8 mouse cellular contexts compared by ENCODE assay signal in genomic region chr19:45005444-45005843, GRCm38 (mm10). TPM values are rescaled to one million over a fixed set of nuclear protein-coding genes. Genes with fewer than 3 reads are reported as not detected.
DNase-seq lines count a peak whose midpoint lies in the region; ATAC-seq and TF ChIP-seq lines count a peak whose summit lies in the region.

Gene Twnk, plus strand, starts transcription at chr19:45005663.

- TF ChIP-seq POLR2A in CH12.LX (IDR thresholded peaks at IDR 0.05; ENCODE audit: low read depth, low read length), result peak; percentile 52

- dilution Hi-C loops in CH12.LX (cut with MboI; ENCODE audit: extremely low pct_ligation_motif_present, extremely low pct_unique_long_range_greater_than_20kb, low sequenced_read_pairs), result no loop called here

- no peaks in the 10 kb centered on the region for H3K27me3 ChIP-seq in CH12.LX (replicated peaks)
- no peaks in the 10 kb centered on the region for H3K27me3 ChIP-seq in forebrain, embryonic 12.5 days

- peak within 1 kb of the TSS; percentile 94 to 96 (median 95) for H3K4me3 ChIP-seq in CH12.LX (replicated peaks in 1 of 3; ENCODE audit: low read depth in 2 of 3, low read length in 2 of 3, poor library complexity in 1 of 3)
- peak within 1 kb of the TSS; percentile 95 for H3K4me3 ChIP-seq in forebrain, embryonic 12.5 days (replicated peaks)

- H3K4me2 ChIP-seq in CH12.LX (ENCODE audit: insufficient read depth, low read depth, poor library complexity, severe bottlenecking), result peak within 1 kb of the TSS; percentile 33
- peak within 1 kb of the TSS; percentile 98 for H3K4me2 ChIP-seq in forebrain, embryonic 12.5 days

- H3K36me3 ChIP-seq in CH12.LX (replicated peaks in 1 of 2; ENCODE audit: control insufficient read depth in 1 of 2, insufficient read depth in 1 of 2, low read length in 1 of 2), result peaks cover 44 to 77% of the 10 kb centered on the region in 2 experiments
- H3K36me3 ChIP-seq in forebrain, embryonic 12.5 days (replicated peaks), result peaks cover 59% of the 10 kb centered on the region

- H3K9me3 ChIP-seq in CH12.LX (replicated peaks; ENCODE audit: low read length), result no peaks in the 10 kb centered on the region
- no peaks in the 10 kb centered on the region for H3K9me3 ChIP-seq in forebrain, embryonic 12.5 days

- TF ChIP-seq RAD21 in CH12.LX (IDR thresholded peaks at IDR 0.05; ENCODE audit: low read depth, low read length), result no peak

- no peak for TF ChIP-seq CTCF in CH12.LX (conservative IDR thresholded peaks at IDR 0.05 in 1 of 2, IDR thresholded peaks at IDR 0.05 in 1 of 2; ENCODE audit: low read depth in 2 of 2, low read length in 2 of 2)

- H3K27ac ChIP-seq in CH12.LX (ENCODE audit: insufficient read depth, low read depth), result peak within 1 kb of the TSS; percentile 74
- H3K27ac ChIP-seq in forebrain, embryonic 12.5 days, result peak within 1 kb of the TSS; percentile 80

- DNase-seq in CH12.LX (ENCODE audit: extremely low read depth), result peak; percentile 91
- DNase-seq in adrenal gland, adult 2 months, result peak; percentile 74
- DNase-seq in heart, postnatal 4 days, result peak; percentile 57
- DNase-seq in layer of hippocampus, postnatal 10 days (ENCODE audit: low spot score in 2 of 2), result no peak
- peak; percentile 62 for DNase-seq in lung, postnatal 14 days
- peak; percentile 79 to 89 for DNase-seq in spleen, adult 18-20 months
- DNase-seq in frontal cortex, postnatal 14 days (ENCODE audit: low spot score in 2 of 2), result no peak

- no peak for TF ChIP-seq EP300 in CH12.LX (IDR thresholded peaks at IDR 0.05; ENCODE audit: low read length)

- peaks cover 19% of the 10 kb centered on the region for H3K79me2 ChIP-seq in CH12.LX (replicated peaks; ENCODE audit: control insufficient read depth, extremely low read depth, insufficient read depth, poor library complexity, severe bottlenecking)

- WGBS in forebrain, embryonic 12.5 days, result 10% methylated on average over 16 of the region's 16 CpGs

- in situ Hi-C loops in CH12.LX (cut with MboI; ENCODE audit: low pct_ligation_motif_present, low pct_unique_long_range_greater_than_20kb, low sequenced_read_pairs), result no loop called here

- H3K9ac ChIP-seq in CH12.LX (ENCODE audit: insufficient read depth, low read depth), result peak within 1 kb of the TSS; percentile 71
- H3K9ac ChIP-seq in forebrain, embryonic 12.5 days, result peak within 1 kb of the TSS; percentile 86

- no peak for ATAC-seq in forebrain, embryonic 12.5 days (ENCODE audit: low FRiP score)

- peaks cover 15 to 42% of the 10 kb centered on the region in 2 experiments for H3K4me1 ChIP-seq in CH12.LX (ENCODE audit: control insufficient read depth in 1 of 2, insufficient read depth in 2 of 2)
- peaks cover 20% of the 10 kb centered on the region for H3K4me1 ChIP-seq in forebrain, embryonic 12.5 days

TF ChIP-seq in CH12.LX, 34 proteins besides CTCF, POLR2A, EP300 and RAD21:
- TF ChIP-seq ZMIZ1 (IDR thresholded peaks at IDR 0.05; ENCODE audit: low read depth, low read length), result no peak
- TF ChIP-seq E2F4 (IDR thresholded peaks at IDR 0.05; ENCODE audit: insufficient replicate concordance, low read depth, low read length), result no peak
- TF ChIP-seq CHD2 (IDR thresholded peaks at IDR 0.05; ENCODE audit: low read length), result no peak
- no peak for TF ChIP-seq NRF1 (IDR thresholded peaks at IDR 0.05; ENCODE audit: low read depth, low read length)
- peak; percentile 58 for TF ChIP-seq IRF4 (IDR thresholded peaks at IDR 0.05; ENCODE audit: low read depth, low read length)
- no peak for TF ChIP-seq USF1 (IDR thresholded peaks at IDR 0.05; ENCODE audit: low read depth, low read length)
- no peak for TF ChIP-seq SMC3 (IDR thresholded peaks at IDR 0.05; ENCODE audit: low read depth, low read length)
- TF ChIP-seq MAZ (IDR thresholded peaks at IDR 0.05; ENCODE audit: low read depth, low read length), result no peak
- TF ChIP-seq SIN3A (IDR thresholded peaks at IDR 0.05; ENCODE audit: low read length), result no peak
- no peak for TF ChIP-seq POLR2AphosphoS2 (IDR thresholded peaks at IDR 0.05; ENCODE audit: low read depth, low read length)
- no peak for TF ChIP-seq UBTF (IDR thresholded peaks at IDR 0.05; ENCODE audit: low read depth, low read length)
- no peak for TF ChIP-seq CHD1 (IDR thresholded peaks at IDR 0.05; ENCODE audit: low read depth, low read length)
- no peak for TF ChIP-seq PAX5 (IDR thresholded peaks at IDR 0.05; ENCODE audit: low read length)
- no peak for TF ChIP-seq ZC3H11A (IDR thresholded peaks at IDR 0.05; ENCODE audit: low read depth, low read length)
- TF ChIP-seq TBP (conservative IDR thresholded peaks at IDR 0.05; ENCODE audit: low read depth, low read length), result peak; percentile 72
- no peak for TF ChIP-seq MAFK (IDR thresholded peaks at IDR 0.05; ENCODE audit: insufficient replicate concordance, low read length)
- no peak for TF ChIP-seq ZKSCAN1 (IDR thresholded peaks at IDR 0.05; ENCODE audit: borderline replicate concordance, low read depth, low read length)
- no peak for TF ChIP-seq ZNF384 (IDR thresholded peaks at IDR 0.05; ENCODE audit: low read depth, low read length)
- TF ChIP-seq MXI1 (IDR thresholded peaks at IDR 0.05; ENCODE audit: low read depth, low read length), result no peak
- TF ChIP-seq NELFE (IDR thresholded peaks at IDR 0.05; ENCODE audit: low read depth, low read length), result peak; percentile 67

RNA-seq across cellular contexts. Expression of gene Twnk, which starts in this region (rescaled TPM):
- total RNA-seq in CH12.LX (2012; rRNA removed) (18.9 and 21.9 TPM in 2 replicates), CH12.LX (2014; rRNA removed) (12.4 and 14.0 TPM in 2 replicates)
- polyA plus RNA-seq in CH12.LX (2012; ENCODE audit: insufficient read length, low read depth), result 30.1 and 32.4 TPM in 2 replicates
- total RNA-seq in adrenal gland, adult 2 months (2021), result 10 to 100 TPM; 24.7 to 37.1 TPM
- 7.5 and 9.6 TPM in 2 replicates for polyA plus RNA-seq in adrenal gland, adult 2 months (2012; rRNA removed)
- 23.5 and 23.9 TPM in 2 replicates for polyA plus RNA-seq in forebrain, embryonic 12.5 days (2016; fragmentation: Nextera tagmentation; extraction: Ambion mirVana)
- 10 to 100 TPM; 12.3 to 14.4 TPM for total RNA-seq in heart, postnatal 4 days (2021)
- total RNA-seq in layer of hippocampus, postnatal 10 days (2021), result 10 to 100 TPM; 14.1 to 15.1 TPM

Comparison
In these comparisons a context has a peak if more than half of its experiments do, and no peak if none do; other contexts are left out.
1. DNase-seq: peak in CH12.LX (single experiment), adrenal gland, adult 2 months (single experiment), heart, postnatal 4 days (single experiment), lung, postnatal 14 days (single experiment) and spleen, adult 18-20 months (2 of 2); none in layer of hippocampus, postnatal 10 days (0 of 2) and frontal cortex, postnatal 14 days (0 of 2).